Mouse (Mus musculus): ENCODE results near the gene Gpc6. TPM values are rescaled to one million over a fixed set of nuclear protein-coding genes. Genes with fewer than 3 reads are reported as not detected.

Gene Gpc6
- polyA plus RNA-seq, 1 experiment from 2014 or later, result 31.8 TPM

DNA sequence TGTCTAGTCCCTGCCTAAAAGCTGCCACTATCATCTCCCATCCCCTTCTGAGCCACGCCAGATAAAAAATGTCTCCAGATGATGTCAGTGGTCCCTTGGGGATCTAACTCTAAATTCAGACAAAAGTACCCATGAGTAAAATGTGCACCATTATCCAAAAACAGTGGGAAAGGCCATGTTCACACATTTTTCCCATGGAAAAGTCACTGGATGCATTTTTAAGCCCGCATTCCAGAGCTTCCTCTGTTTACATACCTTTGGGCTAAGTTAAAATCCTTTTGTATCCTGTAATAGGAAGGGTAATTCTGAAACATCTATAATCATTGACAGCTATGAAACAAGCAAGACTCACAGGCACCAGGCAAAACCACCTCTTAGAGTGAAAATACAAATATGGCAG lies 589.7 kb downstream of the Gpc6 start:
- DNase-seq (ENCODE audit: low spot score), result no peak
- 83% methylated on average over 2 of the region's 2 CpGs for WGBS
- Histone ChIP-seq H3K9me3 (no peaks in the 10 kb centered on the region), H3K36me3 (no peaks in the 10 kb centered on the region), H3K27ac (no peak overlapping the region), H3K4me3 (no peak overlapping the region), H3K27me3 (ENCODE audit: insufficient read depth, poor library complexity, severe bottlenecking) (no peaks in the 10 kb centered on the region; the same call in 1 of the 2 replicates), H3K4me1 (no peaks in the 10 kb centered on the region)

DNA sequence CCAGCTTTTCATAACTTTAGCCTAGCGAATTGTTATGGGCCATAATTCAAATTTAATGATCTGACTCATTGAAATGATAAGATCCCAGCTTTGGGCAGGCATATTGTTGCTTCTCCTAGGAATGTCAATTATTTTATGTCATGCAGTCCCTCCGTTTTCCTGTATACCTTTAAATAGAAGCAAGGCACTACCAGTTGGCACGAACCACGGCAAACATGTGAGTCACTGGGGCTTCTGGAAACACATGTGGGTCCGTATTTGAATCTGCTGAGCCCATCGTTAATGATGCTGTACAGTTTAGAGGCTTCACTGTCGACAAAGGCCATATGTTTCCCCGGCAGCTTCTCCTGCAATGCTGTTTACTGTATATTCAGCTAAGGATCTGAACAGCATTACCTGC lies 594.5 kb downstream of the Gpc6 start:
- H3K27ac ChIP-seq, result no peak overlapping the region
- no peaks in the 10 kb centered on the region for H3K9me3 ChIP-seq
- 76% methylated on average over 8 of the region's 8 CpGs for WGBS

DNA sequence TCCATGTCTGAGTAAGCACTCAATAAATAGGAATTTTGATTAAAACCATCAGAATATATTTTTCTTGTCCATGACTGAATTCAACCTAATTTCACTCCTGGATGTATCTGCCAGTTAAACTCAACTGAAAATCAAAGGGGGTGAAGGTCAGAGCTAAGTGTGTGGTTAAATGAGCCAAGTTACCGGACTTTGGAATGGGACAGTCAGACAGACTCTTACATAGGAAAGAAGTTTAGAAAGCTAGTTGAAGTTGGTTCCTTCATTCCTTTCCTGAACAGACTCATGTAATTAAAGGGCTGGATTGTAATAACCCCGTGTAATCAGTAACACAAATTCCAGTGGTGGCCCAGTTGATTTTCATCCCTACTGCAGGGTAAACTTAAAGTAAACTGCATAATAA lies 595.6 kb downstream of the Gpc6 start:
- Histone ChIP-seq H3K9me3 (no peaks in the 10 kb centered on the region), H3K27ac (no peak overlapping the region), H3K36me3 (no peaks in the 10 kb centered on the region), H3K27me3 (ENCODE audit: insufficient read depth, poor library complexity, severe bottlenecking) (no peaks in the 10 kb centered on the region; the same call in 1 of the 2 replicates), H3K4me1 (no peaks in the 10 kb centered on the region), H3K4me3 (no peak overlapping the region)
- no peak for DNase-seq (ENCODE audit: low spot score)
- WGBS, result 91% methylated on average over 2 of the region's 2 CpGs

More for the DNA sequence above, 594.5 kb downstream of the Gpc6 start:
- Histone ChIP-seq H3K4me3 (no peak overlapping the region), H3K36me3 (no peaks in the 10 kb centered on the region), H3K4me1 (no peaks in the 10 kb centered on the region), H3K27me3 (ENCODE audit: insufficient read depth, poor library complexity, severe bottlenecking) (no peaks in the 10 kb centered on the region; the same call in 1 of the 2 replicates)
- DNase-seq (ENCODE audit: low spot score), result no peak

DNA sequence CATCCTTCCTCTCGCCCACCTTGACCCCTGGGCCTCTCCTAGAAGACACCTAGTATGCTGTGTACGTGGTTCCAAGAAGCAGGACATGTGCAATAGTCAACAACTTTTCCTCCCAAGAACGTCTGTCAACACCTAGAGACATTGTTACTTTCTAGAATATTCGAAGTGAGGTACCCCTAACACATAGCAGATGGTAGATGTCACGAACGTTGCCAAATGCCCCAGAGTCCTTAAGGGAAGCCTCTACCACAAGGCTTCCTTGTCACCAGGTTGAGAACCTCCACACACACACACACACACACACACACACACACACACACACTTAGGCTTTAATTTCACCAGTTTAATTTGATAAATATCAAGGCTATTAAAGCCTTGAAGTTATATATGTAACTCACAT lies 600.0 kb downstream of the Gpc6 start:
- 76% methylated on average over 6 of the region's 6 CpGs for WGBS
- no peak overlapping the region for H3K27ac ChIP-seq
- H3K4me1 ChIP-seq, result no peaks in the 10 kb centered on the region
- H3K27me3 ChIP-seq (ENCODE audit: insufficient read depth, poor library complexity, severe bottlenecking), result no peaks in the 10 kb centered on the region
- DNase-seq (ENCODE audit: low spot score), result no peak
- H3K9me3 ChIP-seq, result no peaks in the 10 kb centered on the region
- H3K36me3 ChIP-seq, result no peaks in the 10 kb centered on the region
- no peak overlapping the region for H3K4me3 ChIP-seq

DNA sequence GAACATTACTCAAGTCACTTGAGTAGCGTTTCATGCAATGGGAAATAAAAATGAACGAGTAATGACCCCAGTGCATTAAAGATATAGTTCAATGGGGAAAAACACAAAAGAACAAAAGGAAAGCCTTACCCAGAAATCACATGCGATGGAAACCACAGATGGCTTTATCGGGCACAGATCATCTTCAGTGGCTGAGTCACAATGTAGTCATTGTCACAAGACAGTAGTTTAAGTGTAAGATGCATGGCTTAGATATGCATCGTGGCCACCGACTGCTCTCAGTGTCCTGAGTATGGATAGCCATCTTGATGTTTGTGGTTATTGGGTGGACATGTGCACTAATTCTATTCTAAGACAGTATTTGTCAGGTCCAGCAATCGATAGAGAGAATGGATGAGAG lies 601.9 kb downstream of the Gpc6 start:
- 91% methylated on average over 7 of the region's 7 CpGs for WGBS
- H3K27me3 ChIP-seq (ENCODE audit: insufficient read depth, poor library complexity, severe bottlenecking), result no peaks in the 10 kb centered on the region
- DNase-seq (ENCODE audit: low spot score), result no peak
- H3K4me3 ChIP-seq, result no peak overlapping the region
- H3K9me3 ChIP-seq, result no peaks in the 10 kb centered on the region
- no peaks in the 10 kb centered on the region for H3K4me1 ChIP-seq
- H3K36me3 ChIP-seq, result no peaks in the 10 kb centered on the region
- no peak overlapping the region for H3K27ac ChIP-seq

DNA sequence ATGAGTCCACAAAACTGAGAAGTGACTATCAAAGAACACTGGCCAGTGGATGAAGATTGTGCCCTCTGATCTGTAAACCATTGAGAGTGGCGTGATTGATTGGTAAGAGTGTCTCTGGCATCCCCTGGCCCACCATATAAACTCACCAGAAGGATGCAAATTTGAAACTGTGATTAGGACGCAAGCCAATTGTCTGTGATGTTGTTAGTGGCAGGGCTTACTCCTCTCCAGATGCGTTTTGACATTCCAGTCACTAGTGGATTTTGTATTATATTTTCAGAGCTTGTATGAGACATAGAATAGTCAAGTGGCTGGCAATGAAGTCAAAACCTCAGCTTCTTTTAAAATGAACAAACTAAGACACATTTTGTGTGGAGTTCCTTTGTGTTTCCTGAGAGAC lies 604.3 kb downstream of the Gpc6 start:
- Histone ChIP-seq H3K27ac (no peak overlapping the region), H3K4me1 (no peaks in the 10 kb centered on the region), H3K9me3 (no peaks in the 10 kb centered on the region), H3K4me3 (no peak overlapping the region), H3K36me3 (no peaks in the 10 kb centered on the region), H3K27me3 (ENCODE audit: insufficient read depth, poor library complexity, severe bottlenecking) (no peaks in the 10 kb centered on the region)
- 79% methylated on average over 3 of the region's 3 CpGs for WGBS
- DNase-seq (ENCODE audit: low spot score), result no peak

DNA sequence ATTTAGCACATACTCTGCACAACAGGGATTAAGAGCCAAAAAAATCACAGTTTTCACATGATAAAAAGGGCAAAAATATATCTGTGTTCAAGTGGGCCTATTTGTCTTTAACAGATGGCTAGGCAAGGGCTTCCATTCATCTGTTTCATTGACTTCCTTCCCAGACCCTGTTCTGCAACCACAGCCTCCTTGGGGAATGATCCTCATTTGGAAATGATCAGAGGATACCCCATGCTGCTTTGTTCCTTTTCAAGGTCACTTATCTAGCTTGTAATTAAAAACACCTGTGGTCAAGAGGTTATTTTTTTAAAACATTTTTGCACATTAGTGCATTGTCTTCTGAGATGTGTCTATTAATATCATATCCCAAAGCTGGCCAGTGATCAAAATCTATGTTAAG lies 627.7 kb downstream of the Gpc6 start:
- no peak for DNase-seq (ENCODE audit: low spot score)
- Histone ChIP-seq H3K27ac (no peak overlapping the region), H3K4me1 (no peaks in the 10 kb centered on the region), H3K36me3 (no peaks in the 10 kb centered on the region), H3K9me3 (no peaks in the 10 kb centered on the region), H3K4me3 (no peak overlapping the region), H3K27me3 (ENCODE audit: insufficient read depth, poor library complexity, severe bottlenecking) (no peaks in the 10 kb centered on the region)

DNA sequence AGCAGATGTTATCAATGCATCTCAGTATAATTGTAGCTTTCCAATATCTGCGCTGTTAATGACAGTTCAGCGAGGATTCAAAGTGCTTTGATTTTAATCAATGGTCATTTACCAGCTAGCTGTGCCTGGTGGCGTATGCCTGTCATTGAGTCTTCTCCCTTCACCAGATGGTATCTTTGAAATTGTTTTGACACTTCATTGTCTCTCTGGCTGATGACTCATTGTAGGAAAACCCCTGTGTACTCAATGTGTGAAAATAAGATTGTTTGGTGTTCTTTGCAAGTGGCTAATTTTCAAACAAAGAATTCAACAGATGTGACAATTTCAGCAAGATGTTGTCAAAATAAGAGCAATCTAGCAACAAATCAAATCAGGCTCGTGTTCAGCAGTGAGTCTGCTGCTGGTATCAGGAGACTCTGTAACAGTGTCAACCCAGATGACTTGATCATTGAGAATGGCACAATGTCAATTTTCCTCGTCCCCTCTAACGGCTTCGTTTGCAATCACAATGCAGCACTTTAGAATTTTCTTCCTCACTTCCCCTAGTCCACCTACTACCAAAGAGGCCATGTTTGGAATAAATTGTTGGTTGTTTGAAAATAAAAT lies 631.7 kb downstream of the Gpc6 start:
- Histone ChIP-seq H3K27me3 (ENCODE audit: insufficient read depth, poor library complexity, severe bottlenecking) (no peaks in the 10 kb centered on the region), H3K27ac (no peak overlapping the region), H3K4me3 (no peak overlapping the region), H3K36me3 (no peaks in the 10 kb centered on the region), H3K4me1 (no peaks in the 10 kb centered on the region), H3K9me3 (no peaks in the 10 kb centered on the region)
- DNase-seq (ENCODE audit: low spot score), result no peak
- WGBS, result 80% methylated on average over 7 of the region's 7 CpGs

DNA sequence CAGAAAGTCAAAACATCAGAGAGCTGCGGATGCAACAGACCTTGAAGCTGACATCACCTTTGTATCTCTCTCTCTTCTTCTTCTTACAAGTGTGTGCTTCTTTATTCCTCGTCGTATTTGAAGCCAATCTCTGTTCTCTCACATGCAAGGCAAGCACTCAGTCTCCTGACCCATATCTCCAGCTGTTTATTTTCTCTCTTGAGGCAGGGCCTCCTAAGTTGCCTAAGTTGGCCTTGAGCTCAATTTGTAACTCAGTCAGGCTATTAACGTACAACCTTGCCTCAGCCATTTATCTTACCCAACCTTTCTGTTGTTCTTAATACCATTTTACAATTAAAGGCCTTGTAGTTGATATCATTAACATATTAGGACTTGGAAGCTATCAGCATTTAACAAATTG lies 637.0 kb downstream of the Gpc6 start:
- Histone ChIP-seq H3K9me3 (no peaks in the 10 kb centered on the region), H3K36me3 (no peaks in the 10 kb centered on the region), H3K27ac (no peak overlapping the region), H3K4me1 (no peaks in the 10 kb centered on the region), H3K4me3 (no peak overlapping the region), H3K27me3 (ENCODE audit: insufficient read depth, poor library complexity, severe bottlenecking) (no peaks in the 10 kb centered on the region)
- WGBS, result 74% methylated on average over 4 of the region's 4 CpGs
- DNase-seq (ENCODE audit: low spot score), result no peak

DNA sequence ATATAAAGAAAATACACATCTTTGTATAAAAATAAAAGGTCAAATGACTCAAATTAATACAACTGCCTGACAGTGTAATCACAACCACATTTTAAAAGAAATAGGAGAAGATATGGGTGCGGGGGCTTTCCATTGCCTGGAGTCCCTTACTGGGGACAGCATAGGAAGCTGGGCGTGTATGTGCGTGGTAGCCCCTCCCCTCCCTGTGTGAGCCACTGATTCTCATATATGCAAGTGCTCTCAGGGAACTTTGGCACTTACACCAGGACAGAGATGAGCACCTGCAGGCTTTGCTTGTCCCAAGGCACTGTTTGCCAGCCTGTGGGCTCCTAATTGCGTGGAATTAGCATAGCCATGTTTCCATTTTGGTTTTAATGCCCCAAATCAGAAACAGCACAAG lies 644.2 kb downstream of the Gpc6 start:
- H3K27ac ChIP-seq, result no peak overlapping the region
- H3K4me3 ChIP-seq, result no peak overlapping the region
- no peaks in the 10 kb centered on the region for H3K4me1 ChIP-seq
- no peaks in the 10 kb centered on the region for H3K27me3 ChIP-seq (ENCODE audit: insufficient read depth, poor library complexity, severe bottlenecking)
- DNase-seq (ENCODE audit: low spot score), result no peak
- no peaks in the 10 kb centered on the region for H3K9me3 ChIP-seq
- no peaks in the 10 kb centered on the region for H3K36me3 ChIP-seq
- 82% methylated on average over 4 of the region's 4 CpGs for WGBS

DNA sequence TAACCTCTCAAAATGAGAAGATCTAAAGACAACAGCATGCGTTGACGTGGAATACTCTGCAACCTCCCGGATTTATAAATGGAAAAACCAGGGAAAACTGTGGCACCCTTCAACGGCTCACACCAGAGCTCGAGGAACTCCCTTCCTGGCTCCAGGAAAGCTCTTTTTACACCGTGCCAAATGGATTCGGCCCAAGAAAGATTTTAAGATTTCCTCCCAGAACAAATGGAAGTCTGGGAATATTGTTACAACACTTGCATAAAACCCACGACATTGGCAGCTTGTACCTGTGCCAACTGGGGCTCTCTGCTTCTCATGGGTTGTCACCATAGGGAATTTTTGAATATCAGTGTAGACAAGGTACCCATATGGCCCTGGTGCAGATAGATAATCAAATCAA lies 647.1 kb downstream of the Gpc6 start:
- WGBS, result 82% methylated on average over 8 of the region's 8 CpGs
- Histone ChIP-seq H3K9me3 (no peaks in the 10 kb centered on the region), H3K4me3 (no peak overlapping the region), H3K27me3 (ENCODE audit: insufficient read depth, poor library complexity, severe bottlenecking) (no peaks in the 10 kb centered on the region), H3K4me1 (no peaks in the 10 kb centered on the region), H3K36me3 (no peaks in the 10 kb centered on the region), H3K27ac (no peak overlapping the region)
- no peak for DNase-seq (ENCODE audit: low spot score)

DNA sequence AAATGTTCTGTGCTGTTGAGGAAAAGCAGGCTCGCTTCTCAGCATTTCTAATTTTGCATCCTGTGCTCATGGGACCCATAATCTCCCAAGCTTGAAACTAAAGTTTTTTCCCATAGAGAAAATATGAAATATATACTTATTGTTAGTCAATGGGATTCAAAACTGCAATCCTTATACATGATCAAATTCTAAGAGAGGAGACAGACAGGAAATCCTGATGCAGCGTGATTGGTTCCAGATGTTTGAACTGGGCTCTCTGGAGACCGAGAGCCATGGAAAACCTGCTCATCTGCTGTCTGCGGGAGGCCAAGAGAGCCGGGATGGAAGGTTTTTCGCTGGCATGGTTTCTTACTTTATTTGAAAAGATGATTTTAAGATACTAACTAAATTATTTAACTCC lies 649.1 kb downstream of the Gpc6 start:
- DNase-seq (ENCODE audit: low spot score), result no peak
- no peaks in the 10 kb centered on the region for H3K36me3 ChIP-seq
- no peaks in the 10 kb centered on the region for H3K4me1 ChIP-seq
- H3K27me3 ChIP-seq (ENCODE audit: insufficient read depth, poor library complexity, severe bottlenecking), result no peaks in the 10 kb centered on the region
- H3K4me3 ChIP-seq, result no peak overlapping the region
- H3K27ac ChIP-seq, result no peak overlapping the region
- no peaks in the 10 kb centered on the region for H3K9me3 ChIP-seq
- WGBS, result 80% methylated on average over 6 of the region's 6 CpGs

DNA sequence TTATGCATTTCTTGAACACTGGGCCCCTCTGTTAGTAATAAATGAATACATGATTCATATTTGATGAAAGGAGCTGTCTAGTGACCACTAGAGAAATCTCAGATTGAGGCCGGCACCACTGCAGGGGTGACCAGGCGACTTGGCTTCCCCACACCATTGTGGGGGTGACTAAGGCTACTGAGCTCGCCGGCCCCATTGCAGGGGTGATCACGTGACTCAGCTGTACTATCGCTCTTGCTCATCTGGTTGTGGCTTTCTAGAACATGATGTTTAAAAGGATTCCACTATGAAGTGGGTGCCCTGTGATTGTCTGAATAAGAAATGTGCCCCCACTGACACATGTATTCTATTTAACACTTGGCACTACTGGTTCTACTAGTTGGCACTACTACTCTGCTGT lies 656.6 kb downstream of the Gpc6 start:
- H3K27ac ChIP-seq, result no peak overlapping the region
- no peaks in the 10 kb centered on the region for H3K4me1 ChIP-seq
- no peaks in the 10 kb centered on the region for H3K9me3 ChIP-seq
- no peak for DNase-seq (ENCODE audit: low spot score)
- H3K36me3 ChIP-seq, result no peaks in the 10 kb centered on the region
- H3K27me3 ChIP-seq (ENCODE audit: insufficient read depth, poor library complexity, severe bottlenecking), result no peaks in the 10 kb centered on the region
- WGBS, result 92% methylated on average over 6 of the region's 6 CpGs
- H3K4me3 ChIP-seq, result no peak overlapping the region

DNA sequence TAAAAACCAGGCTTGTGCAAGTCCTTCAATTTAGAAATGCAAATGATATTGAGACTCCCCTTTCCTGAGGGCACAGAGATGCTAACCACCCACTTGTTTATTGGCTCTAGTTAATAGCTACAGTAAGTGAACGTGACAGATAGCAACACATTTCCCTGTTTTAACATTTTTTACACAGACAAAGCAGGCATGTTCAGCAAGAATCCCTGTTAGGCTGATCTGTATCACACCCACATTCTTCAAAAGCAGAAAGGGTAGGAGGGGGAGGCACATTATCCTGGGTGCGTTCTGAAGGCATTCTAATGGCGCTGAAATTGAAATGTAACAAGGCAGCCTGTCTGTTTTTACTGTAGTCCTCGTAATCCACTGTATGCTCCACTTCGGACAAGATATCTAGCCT lies 674.6 kb downstream of the Gpc6 start:
- H3K27ac ChIP-seq, result no peak overlapping the region
- 68% methylated on average over 5 of the region's 5 CpGs for WGBS
- no peaks in the 10 kb centered on the region for H3K36me3 ChIP-seq
- H3K9me3 ChIP-seq, result no peaks in the 10 kb centered on the region
- H3K27me3 ChIP-seq (ENCODE audit: insufficient read depth, poor library complexity, severe bottlenecking), result no peaks in the 10 kb centered on the region
- no peaks in the 10 kb centered on the region for H3K4me1 ChIP-seq
- H3K4me3 ChIP-seq, result no peak overlapping the region
- DNase-seq (ENCODE audit: low spot score), result no peak

All from heart, embryonic 10.5 days (tissue).